Mouse (Mus musculus) 3134 (cell line): ENCODE data around the gene Rab38.

Experiments
- DNase-seq: peaks from one replicate; pipeline ENCODE4 v3.0.0-alpha.2; 2011; ENCODE audit warnings: low spot score; ENCODE audit not compliant: insufficient read length; ENCODE audit errors: extremely low read depth

Rab38 gene

DNA sequence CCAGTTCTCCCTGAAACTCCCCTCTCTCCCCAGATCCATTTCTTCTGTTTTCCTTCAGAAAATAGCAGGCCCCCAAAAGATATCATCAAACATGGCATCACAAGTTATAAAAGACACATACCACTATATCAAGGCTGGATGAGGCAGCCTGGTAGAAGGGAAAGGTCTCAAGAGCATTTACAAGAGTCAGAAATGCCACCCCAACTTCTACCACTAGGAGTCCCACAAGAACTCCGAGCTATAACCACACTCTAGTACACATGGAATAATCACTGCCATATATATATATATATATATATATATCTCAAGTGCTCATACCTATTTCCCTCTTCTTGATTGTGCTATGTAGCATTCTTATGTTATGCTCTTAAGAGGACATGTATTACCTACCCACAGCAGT, 92.4 kb downstream of the Rab38 start:
- DNase-seq, result no peak

DNA sequence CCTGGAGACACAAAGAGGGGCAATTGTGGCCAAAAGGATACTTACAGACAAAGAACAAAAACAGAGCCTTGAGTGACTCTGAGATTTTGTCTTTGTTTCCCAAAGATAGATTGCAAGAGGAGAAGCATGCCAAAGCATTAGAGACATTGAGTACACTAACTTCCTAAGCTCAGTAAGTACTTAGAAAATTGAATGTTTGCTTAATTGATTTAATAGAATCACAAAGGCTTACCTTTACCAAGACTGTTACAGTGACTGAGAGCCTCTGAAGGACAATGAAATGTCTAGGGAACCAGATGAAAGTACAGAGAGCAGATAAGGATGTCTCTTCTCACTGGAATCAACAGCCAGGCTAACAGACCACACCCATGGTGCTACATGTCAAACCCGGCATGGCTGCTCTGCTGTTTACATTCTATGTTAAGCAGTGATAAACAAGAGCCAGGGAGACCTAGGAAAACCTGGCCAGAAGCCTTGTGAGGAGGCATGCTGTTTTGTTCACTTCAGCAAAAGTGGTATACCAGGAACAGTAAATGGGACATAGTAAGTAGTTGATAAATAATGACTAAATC, 97.1 kb downstream of the Rab38 start:
- no peak for DNase-seq

DNA sequence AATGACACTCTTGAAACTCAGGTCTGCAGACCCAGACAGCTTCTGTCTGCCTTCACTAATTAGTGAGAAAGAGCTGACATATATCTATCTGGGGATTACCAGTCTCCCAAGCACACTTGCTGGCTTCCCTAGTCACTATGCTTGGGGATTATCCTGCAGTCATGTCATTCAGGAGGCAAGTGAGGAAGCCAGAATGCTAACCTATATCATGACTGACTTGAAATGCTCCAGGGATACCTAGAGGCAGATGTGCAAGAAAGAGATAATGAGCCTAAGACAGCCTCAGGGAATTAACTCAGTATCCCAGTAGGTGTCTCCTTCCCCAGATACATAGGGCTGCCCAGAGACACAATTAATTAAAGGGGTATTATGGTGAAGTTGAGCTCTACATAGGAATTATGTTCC, 106.1 kb downstream of the Rab38 start:
- no peak for DNase-seq

DNA sequence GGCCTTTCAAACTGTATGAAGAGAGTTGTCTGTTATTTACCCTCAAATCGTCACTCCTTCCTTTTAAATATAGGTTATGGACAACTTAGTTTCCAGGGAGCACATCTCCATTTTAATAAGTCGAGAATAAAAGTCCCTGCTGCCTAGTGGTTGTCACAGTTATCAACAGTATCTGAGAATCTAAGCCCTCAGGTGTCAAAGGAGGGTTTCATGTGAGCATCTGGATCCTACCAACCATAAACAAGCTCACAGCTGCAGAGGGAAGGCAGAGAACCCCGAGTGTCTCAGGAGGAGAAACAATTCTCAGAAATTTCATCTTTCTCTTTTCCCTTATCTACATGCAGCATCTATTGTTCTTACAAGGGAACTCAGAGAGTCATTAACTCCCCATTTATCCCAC, 106.7 kb downstream of the Rab38 start:
- no peak for DNase-seq
